Mouse (Mus musculus): ENCODE results near the gene Slc27a4. TPM values are rescaled to one million over a fixed set of nuclear protein-coding genes. Genes with fewer than 3 reads are reported as not detected.

The Slc27a4 gene
- polyA plus RNA-seq, 1 experiment from 2014 or later = 3.3 TPM

DNA sequence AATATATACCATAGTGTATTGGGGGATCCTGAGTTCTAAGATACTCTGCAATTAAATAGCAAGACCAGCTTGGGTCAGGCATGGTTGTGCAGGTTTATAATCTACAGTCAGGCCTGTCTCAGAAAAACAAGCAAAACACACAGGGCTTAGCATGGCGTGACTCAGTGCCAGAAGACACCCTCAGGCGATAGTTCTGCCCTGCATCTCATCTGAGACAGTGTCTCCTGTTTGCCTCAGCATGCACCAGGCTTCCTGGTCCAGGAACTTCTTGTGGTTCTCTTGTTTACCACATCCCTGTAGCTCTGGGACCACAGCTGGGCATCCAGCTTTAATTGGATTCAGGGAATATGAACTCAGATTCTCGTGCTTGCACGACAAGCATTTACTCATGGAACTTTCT lies 62.7 kb downstream of the Slc27a4 start:
- Histone ChIP-seq H3K4me2 (ENCODE audit: low read depth, low read length) (no peak overlapping the region), H3K4me3 (ENCODE audit: low read depth, low read length) (no peak overlapping the region), H3K9ac (ENCODE audit: low read depth, low read length) (no peak overlapping the region), H3K4me1 (ENCODE audit: control insufficient read depth, low read depth, low read length) (peaks cover 7% of the 10 kb centered on the region), H3K27ac (ENCODE audit: low read length) (no peak overlapping the region), H3K36me3 (ENCODE audit: control insufficient read depth, insufficient read depth) (no peaks in the 10 kb centered on the region), H3K27me3 (ENCODE audit: control insufficient read depth, insufficient read depth, low read depth, low read length) (no peaks in the 10 kb centered on the region), H3K9me3 (replicated peaks; ENCODE audit: control insufficient read depth, low read length) (no peaks in the 10 kb centered on the region)
- 55% methylated on average over 4 of the region's 4 CpGs for WGBS (ENCODE audit: insufficient replicate concordance)
- ATAC-seq (ENCODE audit: low read depth) = no peak

Small RNA genes within 50 kb of the gene (microRNA-seq; reads per million reads assigned to microRNA genes)
- gene Mir219a-2 = not detected
- not detected for gene Mir219b

Other genes starting within 250 kb of the Slc27a4 start
- gene Rapgef1, start 182.9 kb upstream of the Slc27a4 start, polyA plus RNA-seq (2015; fragmentation: Nextera tagmentation; extraction: Ambion mirVana) = 4.2 and 4.7 TPM in 2 replicates
- gene Gm13420, start 50.9 kb upstream of the Slc27a4 start, polyA plus RNA-seq (2015; fragmentation: Nextera tagmentation; extraction: Ambion mirVana) = 0.22 and 0.30 TPM in 2 replicates
- gene Gm13547, start 43.3 kb upstream of the Slc27a4 start, polyA plus RNA-seq (2015; fragmentation: Nextera tagmentation; extraction: Ambion mirVana) = not detected in 2 replicates
- 9.0 and 10.1 TPM in 2 replicates for gene Coq4, start 15.1 kb upstream of the Slc27a4 start, polyA plus RNA-seq (2015; fragmentation: Nextera tagmentation; extraction: Ambion mirVana)
- gene Trub2, start 14.1 kb upstream of the Slc27a4 start, polyA plus RNA-seq (2015; fragmentation: Nextera tagmentation; extraction: Ambion mirVana) = 10.2 and 13.1 TPM in 2 replicates
- gene Urm1, start 17.4 kb downstream of the Slc27a4 start, polyA plus RNA-seq (2015; fragmentation: Nextera tagmentation; extraction: Ambion mirVana) = 8.6 and 9.4 TPM in 2 replicates
- gene Cercam, start 66.5 kb downstream of the Slc27a4 start, polyA plus RNA-seq (2015; fragmentation: Nextera tagmentation; extraction: Ambion mirVana) = 32.8 and 35.6 TPM in 2 replicates
- gene Odf2, start 86.6 kb downstream of the Slc27a4 start, polyA plus RNA-seq (2015; fragmentation: Nextera tagmentation; extraction: Ambion mirVana) = 32.6 and 32.7 TPM in 2 replicates
- 23.8 and 25.9 TPM in 2 replicates for gene Gle1, start 132.8 kb downstream of the Slc27a4 start, polyA plus RNA-seq (2015; fragmentation: Nextera tagmentation; extraction: Ambion mirVana)
- gene Sptan1, start 162.9 kb downstream of the Slc27a4 start, polyA plus RNA-seq (2015; fragmentation: Nextera tagmentation; extraction: Ambion mirVana) = 15.9 and 19.7 TPM in 2 replicates
- 5.3 and 5.7 TPM in 2 replicates for gene Wdr34, start 246.2 kb downstream of the Slc27a4 start, polyA plus RNA-seq (2015; fragmentation: Nextera tagmentation; extraction: Ambion mirVana)